Mouse (Mus musculus) mouse embryonic stem cell (cell line): Measurements from ENCODE around the gene Polr2f.

ENCODE experiments used
- in situ Hi-C, 2 experiments: fragments of 300-500 bp; cut with MboI; formaldehyde crosslinking; loops; 1 replicate in 1 of 2; 3 replicates in 1 of 2; pipeline ENCODE4 v1.14.3; 2019 to 2020; ENCODE audit warnings: low sequenced_read_pairs in 2 of 2, low pct_unique_long_range_greater_than_20kb in 1 of 2, mixed read lengths in 1 of 2; ENCODE audit not compliant: unreplicated experiment in 1 of 2

Polr2f gene

DNA sequence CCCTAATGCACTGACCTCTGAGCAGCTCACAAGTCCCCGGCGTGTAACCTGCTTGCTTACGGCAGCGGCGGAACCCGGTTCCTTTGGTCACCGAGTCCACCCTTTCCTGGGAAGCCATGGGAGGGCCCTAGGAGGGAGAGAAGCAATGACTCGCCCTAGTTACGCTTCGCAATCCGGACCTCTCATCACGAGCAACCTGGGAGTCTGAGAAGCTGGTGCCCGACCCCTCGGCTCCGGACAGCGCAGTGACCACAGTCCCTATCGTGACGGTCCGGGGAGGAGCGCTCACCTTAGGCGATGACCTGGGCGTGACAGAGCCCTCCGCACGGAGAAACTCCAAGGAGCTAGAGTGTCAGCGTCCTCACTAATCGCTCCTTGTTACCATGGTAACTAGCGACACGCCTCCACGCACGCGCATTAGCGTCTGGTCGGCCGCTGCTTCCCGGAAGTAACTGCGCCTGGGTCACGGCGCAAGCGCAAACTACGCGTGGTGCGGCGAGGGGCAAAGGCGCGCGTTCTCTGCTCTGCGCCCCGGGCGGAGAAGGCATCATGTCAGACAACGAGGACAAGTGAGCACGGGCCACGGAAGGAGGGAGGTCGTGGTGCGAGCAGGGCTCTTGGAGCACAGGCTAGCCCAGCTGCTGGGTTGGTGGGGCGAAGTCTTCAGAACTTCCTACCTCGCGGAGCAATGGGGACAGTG, at the start of gene Polr2f, which contains the start of gene 1700088E04Rik:
Gene Polr2f (plus strand): TSS at position 144 of the 700 bp plus-strand sequence.
Gene 1700088E04Rik (minus strand): TSS at position 388 of the 700 bp plus-strand sequence.
- in situ Hi-C loops = no loop called here

DNA sequence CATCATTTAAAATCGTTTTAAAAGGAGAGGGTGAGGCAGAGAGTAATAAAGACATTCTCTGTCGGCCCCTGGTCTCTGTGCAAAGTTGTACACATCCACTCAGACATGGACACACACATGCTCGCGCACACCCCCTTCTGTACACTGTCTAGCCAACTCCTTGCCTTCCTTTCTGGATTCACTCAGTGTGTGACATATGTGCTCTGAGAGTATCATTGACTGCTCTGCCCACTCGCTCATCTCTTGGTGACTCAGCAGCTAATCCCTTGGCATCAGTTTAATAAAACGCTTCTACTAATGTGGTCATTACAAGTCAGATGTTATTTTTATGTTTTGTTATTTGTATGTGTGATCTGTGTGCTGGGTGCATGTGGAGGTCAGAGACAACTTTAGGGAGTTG, 48.5 kb upstream of the Polr2f start:
- in situ Hi-C loops = no loop called here

DNA sequence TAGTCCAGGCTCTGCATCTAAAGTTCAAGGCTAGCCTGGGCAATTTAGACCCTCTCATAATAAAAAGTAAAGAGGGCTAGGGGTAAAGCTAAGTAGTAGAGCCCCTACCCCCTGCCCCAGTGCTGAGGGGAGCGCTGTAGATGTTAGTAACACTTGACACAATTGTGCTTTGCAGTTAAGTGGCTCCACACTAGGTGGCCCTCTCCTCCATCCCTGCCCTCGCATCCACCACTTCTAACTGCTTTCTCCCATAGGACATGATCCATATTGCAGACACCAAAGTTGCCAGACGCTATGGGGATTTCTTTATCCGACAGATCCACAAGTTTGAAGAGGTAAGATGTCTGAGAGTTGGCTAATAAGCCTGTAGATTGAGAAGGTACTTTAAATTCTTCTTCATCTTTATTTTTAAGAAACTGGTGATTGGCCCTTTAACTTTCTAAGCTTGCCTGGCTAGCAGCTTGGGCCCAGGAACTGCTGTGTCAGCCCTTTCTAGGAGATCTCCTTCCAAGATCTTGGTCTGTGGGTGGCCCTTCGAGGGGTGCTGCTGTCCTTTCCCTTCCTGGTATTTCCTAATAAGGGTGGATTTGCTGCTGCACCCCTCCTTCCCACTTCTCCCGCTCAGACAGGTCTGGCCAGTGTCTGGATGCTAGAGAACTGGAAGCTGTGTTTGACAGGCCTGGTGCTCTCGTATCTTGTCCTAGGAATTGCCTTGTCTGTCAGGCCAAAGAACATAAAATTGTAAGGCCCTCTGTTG, 47.5 kb upstream of the Polr2f start:
- in situ Hi-C loops = no loop called here

DNA sequence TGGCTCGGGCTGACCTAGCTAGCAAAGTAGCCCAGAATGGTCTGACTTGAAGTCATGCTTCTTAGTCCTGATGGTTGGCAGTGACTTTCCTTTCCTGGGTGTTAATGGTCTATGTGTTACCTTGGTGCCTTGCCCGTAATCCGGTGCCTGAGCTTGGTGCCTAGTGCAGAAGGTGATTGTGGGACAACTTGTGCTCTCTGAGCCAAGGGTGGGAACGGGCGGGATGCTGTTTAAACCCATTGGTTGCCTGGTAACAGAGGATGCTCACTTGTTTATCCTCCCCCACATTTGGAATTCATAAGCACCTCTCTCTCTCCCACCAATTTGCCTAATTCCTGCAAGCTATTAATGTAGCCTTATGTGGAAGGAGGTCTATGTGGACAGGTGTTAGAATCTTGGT, 45.3 kb upstream of the Polr2f start:
- in situ Hi-C loops = no loop called here

DNA sequence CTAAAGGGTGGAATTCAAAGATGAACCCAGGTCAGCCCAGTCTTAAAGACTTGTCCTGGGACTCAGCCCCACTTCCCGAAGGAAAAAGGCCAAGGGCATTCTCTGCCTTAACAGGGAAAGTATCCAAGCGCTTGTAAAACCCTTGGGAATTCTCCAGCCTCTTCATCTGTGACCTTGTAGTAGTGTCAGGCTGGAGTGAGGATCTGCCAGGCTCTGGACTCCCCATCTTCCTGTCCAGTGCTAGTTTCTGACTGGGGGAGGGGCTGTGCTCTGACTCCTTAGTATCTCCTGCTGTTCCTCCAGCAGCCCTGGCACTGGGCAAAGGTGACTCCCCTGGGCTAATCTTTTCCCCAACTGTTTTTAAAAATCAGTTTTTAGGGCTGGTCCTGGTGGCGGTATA, 44.3 kb upstream of the Polr2f start:
- in situ Hi-C loops = no loop called here

DNA sequence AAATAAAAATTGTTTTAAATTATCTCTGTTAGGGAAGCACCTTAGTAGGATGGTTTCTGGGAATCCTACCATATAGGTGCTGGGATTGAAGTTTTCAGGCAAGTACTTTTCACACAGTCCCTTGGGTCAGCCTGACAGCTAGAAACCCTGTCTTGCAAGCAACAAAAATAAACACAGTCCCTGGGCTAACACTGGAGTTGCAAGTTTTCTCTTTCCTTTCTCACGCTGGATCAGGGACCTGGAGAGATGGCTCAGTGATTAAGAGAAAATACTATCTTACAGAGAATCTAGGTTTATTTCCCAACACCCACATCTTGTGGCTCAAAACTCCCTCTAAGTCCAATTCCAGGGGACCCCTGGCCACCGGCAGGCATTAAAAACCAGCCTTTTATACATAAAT, 43.7 kb upstream of the Polr2f start:
- in situ Hi-C loops = no loop called here

DNA sequence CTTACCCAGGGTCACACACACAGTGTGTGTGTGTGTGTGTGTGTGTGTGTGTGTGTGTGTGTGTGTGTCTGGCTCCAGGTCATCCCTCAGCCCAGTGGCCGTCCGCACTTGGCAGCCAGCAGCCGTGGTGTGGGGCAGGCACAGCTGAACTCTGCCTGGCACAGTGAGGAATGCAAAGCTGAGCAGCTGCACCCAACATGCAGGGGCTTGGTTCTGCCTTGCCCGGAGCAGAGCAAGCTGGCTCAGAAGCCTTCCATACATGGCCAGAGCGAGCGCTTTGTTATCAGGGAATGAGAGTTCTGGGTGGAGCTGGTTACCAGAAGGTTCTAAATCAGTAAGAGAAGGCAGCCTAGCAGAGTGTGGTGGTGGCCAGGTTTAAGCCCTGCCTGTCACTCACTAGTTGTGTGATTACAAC, 43.2 kb upstream of the Polr2f start:
- in situ Hi-C loops = no loop called here

DNA sequence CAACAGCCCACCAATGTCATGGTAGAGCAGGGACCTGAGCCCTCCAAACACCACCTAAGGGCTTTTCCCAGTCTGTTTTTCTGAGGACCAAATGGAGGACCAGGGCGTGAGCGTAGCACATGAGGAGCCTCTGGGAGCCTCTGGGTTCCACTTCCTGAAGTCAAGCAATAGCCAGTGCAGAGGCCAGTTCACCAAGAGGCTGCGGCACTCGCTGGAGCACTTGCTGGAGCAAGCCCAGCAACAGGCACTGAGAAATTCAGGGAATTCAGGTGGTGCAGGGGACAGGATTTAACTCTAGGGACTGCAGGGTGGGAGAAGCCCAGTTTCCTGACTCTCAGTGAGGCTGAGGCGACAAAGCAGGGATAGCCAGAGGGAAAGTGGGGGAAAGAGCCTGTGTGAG, 42.6 kb upstream of the Polr2f start:
- in situ Hi-C loops = no loop called here

DNA sequence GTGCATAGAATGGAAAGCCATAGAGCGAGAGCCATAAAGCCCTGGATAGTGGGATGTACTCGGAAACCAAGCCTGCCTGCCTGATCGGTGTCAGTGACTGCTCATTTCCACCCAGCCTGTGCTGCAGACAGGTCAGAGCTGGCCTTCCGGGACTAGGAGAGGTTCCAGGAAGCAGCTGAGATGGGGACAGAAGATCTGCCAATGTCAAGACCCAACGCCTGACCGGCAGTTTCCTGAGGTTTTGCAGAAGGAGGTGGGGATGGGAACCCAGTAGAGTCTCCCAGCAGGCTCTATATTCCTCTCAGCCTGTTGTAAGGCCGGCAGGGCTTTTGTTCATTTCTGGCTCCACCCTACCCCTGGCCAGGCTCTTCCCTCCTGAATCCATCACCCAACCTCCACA, 41.9 kb upstream of the Polr2f start:
- in situ Hi-C loops = no loop called here

DNA sequence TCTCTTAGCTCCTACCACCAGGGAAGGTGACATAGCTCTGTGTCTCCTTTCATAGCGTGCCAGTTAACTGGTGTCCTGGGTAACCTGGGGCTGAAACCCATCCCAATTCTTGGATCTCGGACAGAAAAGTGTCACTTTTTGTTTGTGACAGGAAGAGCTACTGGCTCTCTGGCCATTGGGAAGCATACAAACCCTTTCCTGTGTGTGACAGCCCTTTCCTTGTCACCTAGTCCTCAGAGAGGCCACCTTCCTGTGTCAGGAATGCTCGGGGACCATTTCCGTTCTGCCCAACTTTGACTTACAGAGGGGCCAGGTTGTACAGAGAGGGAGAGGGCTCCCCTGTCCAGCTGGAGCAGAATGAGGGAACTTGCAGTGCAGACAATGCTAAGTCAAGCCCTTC, 41.4 kb upstream of the Polr2f start:
- in situ Hi-C loops = no loop called here

DNA sequence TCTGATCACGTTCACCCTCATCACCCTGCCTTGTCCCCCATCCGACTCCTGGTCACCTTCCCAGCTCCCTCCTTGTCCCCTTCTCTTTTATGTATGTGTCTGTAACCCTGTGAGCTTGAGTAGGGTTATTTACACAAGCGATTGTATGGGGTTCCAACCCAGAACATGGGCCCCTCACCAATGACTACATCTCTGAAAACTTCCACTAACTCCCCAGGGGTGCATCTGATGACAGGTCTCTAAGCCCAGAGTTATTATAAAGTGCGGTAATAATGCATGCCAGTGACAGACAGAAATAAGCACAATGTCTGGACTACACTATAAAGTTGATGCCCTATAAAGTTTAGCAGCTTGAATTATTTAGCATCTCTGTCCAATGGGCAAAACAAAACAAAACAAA, 40.4 kb upstream of the Polr2f start:
- in situ Hi-C loops = no loop called here

DNA sequence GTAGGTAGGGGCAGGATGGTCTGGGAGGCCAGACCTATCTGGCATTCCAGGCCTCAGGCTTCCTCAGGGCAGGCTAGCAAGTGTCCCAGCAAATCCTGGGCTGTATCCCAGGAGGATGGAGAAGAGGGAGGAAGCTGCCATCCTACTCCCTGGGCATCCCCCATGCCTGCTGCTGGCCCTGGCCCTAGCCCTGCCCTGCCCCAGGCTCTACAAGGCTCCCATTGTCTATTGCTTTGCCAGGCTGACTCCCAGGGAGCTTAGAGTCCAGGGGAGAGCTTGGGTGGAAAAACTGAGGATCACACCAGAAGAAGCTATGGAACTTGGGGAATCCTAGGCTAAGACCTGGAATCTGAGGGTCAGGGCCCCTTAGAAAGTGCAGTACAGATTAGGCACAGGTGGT, 39.3 kb upstream of the Polr2f start:
- in situ Hi-C loops = no loop called here

DNA sequence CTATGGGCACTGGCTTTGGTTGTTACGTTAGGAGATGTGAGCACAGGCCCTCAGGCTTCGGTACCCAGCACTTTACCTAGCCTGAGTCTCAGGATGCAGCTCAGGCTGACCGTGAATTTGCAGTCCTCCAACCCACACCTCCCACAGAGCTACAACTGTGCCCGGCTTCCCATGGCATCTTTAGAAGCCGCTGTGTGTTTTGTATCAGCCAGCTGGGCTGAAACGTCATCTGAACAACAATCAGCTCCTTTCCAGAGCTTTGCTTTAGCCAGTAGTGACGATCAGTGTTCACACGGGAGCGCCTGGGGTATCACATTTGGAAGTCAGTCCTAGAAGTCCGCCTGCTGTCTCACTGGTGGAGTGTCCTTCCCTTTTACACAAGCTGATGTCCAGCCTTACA, 37.5 kb upstream of the Polr2f start:
- in situ Hi-C loops = no loop called here

DNA sequence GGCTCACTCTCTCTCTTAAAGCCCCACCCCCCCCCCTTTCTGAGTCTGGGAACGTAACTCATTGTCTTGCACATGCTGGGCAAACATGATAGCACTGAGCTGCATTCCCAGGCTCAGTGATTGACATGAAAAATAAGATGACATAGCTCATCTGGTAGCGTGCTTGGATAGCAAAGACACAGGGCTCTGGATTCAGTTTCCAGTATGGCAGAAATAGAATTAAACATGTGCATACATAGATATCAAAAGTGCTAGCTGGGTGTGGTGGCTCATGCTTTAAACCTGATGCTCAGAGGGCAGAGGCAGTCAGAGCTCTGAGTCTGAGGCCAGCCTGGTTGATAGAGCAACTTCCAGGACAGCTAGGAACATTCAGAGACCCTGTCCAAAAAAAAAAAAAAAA, 35.0 kb upstream of the Polr2f start:
- in situ Hi-C loops = no loop called here

DNA sequence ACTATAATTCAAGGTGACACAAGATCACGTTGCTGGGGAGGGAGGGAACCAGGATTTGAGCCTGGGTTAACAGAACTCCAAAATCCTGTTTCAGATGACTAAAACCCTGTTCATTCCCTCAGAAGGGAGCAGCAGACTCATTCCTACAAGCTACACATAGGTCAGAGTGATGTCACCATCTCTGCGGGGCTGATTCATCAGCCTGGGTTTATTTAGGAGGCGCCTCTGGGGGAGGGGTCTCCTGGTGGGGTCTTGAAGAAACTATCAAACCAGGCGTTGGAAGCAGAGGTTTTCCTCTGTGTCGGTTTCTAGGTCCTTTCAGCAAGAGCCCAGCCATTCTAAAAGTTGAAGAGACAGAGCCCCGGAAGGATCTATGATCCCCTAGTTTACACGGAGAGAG, 32.8 kb upstream of the Polr2f start:
- in situ Hi-C loops = no loop called here

DNA sequence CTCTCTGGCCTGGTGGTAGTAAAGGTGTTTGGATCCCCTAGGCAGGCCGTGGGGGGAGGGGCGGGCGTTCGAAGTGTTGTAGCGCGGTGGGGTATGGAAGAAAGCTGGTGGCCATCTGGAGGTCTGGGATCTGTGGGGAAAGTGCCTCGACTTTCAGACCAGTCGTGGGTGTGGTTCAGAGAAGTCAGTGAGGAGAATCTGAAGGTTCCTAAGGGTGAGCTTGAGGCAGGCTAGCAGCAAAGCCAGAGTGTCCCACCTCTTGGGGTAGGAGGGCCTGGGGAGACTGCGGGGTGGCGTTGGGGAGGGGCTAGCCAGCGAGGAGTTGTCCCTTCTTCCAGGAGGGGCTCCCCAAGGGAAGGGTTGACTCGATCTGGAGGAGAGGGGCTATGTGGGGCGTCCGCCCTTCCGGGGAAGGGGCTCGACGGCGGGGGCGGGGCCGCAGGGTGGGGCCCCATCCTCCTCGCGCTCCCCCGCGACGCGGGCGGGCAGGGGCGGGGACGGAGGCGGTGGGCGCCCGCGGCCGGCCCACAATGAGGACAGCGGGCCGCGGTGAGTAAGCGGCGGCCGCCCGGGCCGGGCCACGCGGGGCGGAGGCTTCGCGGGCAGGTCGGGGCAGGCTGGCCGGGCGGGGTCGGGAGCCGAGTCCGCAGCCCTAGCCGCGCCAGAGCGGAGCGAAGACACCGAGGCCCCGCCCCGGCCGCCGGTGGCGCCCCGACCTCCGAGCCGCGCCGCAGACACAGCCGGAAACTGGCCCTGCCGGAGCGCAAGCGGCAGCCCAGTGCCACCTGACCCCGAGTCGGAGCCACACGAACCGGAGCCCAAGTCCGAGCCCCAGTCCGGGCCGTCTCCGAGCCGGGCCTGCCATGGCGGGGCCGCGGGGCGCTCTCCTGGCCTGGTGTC, 32.1 kb upstream of the Polr2f start, which contains the start of gene Micall1:
Gene Micall1 (plus strand): TSS at position 478 of the 900 bp plus-strand sequence.
- in situ Hi-C loops = no loop called here

DNA sequence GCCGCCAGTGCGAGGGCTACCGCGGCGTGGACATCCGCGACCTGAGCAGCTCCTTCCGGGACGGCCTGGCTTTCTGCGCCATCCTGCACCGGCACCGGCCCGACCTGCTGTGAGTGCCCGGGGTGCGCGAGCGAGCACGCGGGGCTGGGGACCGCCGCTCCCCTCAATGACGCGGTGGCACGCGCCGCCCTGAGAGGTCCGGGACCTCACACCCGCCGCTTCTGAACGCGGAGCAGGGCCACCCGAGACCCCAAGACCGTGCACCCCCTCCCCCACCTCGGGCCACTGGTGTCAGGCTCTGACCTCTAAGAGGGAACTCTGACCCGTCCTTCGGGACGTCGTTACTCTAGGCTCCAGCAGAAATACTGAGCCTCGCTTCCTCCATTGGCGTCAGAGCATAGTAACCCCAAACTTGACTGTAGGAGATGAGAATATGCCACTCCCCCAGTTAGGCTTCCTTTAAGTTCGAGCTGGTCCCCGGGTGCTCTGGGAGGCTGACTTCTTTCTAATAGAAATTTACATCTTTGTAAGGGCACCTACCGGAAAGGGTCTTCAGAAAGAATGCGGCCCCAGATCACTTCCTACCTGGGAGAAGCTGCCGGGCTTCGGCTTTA, 31.4 kb upstream of the Polr2f start:
- in situ Hi-C loops = no loop called here

DNA sequence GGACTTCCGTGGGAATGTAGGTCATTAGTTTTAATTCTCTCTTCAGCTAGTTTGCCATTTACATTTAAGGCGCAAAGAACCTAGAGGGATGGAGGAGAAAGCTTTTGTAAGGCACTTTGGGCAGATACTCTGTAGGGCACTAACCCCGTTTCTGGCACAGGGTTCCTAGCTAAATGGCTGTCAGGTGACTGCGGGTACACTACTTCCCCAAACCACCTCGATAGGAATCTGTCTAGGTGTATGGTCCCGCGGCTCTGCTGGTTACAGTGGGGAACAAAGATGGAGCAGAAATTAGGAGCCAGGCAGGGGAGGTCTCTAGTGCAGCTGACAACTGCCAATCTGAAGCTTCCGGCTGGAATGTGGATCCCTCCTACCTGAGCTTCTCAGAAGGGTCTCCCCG, 30.8 kb upstream of the Polr2f start:
- in situ Hi-C loops = no loop called here

DNA sequence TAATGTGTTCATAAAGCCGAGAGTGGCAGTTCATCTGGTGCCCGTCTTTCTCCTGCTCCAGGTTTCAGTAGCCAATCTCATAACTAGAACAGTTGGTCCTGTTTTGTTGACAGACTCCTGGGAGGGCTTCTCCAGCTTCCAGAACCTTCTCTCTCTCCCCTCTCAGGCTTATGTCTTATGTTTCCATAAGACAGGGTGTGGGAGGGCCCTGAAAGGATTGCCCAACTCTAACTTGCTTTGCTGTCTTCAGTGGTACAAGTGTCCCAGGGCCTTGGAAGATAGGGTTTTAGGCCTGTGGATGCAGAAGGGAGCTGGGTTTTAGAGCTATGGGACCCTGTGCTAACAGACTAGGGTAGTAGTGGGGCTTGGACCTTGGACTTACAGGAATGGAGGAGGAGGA, 30.3 kb upstream of the Polr2f start:
- in situ Hi-C loops = no loop called here
